Mouse (Mus musculus) inflammation-experienced regulatory T-cells (primary cell): ENCODE results near the gene Slco1c1. TPM values are rescaled to one million over a fixed set of nuclear protein-coding genes. Genes with fewer than 3 reads are reported as not detected.

Experiments
- polyA plus RNA-seq, 2 experiments: library from polyadenylated mRNA; unstranded; fragments of 100-300 nt; shearing (Covaris generic); gene quantifications; one replicate each; pipeline ENCODE4 v1.2.1; 2017

Gene Slco1c1
- polyA plus RNA-seq, result under 1 TPM in 1 of 2 experiments, not detected in 1; 0.54 TPM

DNA sequence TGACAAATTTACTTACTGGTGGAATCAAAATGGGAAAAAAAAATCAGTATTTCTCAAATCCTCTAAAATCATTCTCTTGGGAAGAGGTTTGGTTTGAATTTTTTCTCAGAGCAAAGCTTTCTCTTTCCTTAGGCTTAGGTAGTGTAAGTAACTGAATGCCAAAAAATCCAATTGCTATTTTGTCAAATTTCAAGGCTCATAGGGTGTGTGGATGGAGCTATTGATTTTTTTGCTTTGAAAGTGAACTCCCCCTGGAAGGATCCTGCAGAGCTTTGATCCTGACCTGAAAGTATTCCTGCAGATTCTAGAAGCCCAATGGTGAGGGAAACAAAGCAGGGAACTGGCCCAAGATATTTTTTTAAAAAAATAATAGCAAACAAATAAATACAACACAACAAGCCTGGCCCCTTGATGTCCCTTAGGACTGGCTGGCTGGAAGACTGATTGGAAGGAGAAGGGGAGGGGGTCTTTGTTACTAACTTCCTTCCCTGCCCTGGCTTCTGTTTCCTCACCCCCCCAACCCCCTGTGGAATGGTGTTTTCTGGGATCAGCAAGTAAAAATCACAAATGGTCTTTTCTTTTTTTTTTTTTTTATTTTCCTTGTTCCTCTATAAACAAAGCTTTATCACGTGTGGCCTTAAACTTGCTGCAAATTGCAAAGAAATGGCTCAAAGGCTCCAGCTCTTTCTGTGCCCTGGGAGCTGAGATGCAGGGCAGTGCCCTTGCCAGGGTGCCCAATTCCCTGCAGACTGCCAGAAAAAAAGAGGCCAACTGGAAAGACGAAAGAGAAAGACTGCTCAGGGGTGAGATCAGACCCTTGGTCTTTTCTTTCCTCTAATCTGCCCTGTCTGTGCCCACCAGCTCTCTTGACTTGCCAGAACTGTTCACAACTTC lies at the start of gene Slco1c1:
Gene Slco1c1, plus strand, starts transcription at position 622 of the 894 bp plus-strand sequence.

Other genes with a start within 250 kb of the Slco1c1 start
- gene Slco1b2, start 105.2 kb downstream of the Slco1c1 start, polyA plus RNA-seq, result under 1 TPM in 1 of 2 experiments, not detected in 1; 0.18 TPM
- under 1 TPM in 1 of 2 experiments, not detected in 1; 0.56 TPM for gene Gm5724, start 249.4 kb downstream of the Slco1c1 start, polyA plus RNA-seq